Mouse (Mus musculus) testis, adult 2 months (tissue): ENCODE measurements around the gene Aldh1l1.

Experiments used
- CTCF ChIP-seq: fragments of 200-500 bp; IDR thresholded peaks from 2 replicates; pipeline ENCODE4 v1.5.1; 2012; ENCODE audit warnings: low read depth, mild to moderate bottlenecking, inconsistent platforms, low read length, moderate library complexity; ENCODE audit not compliant: control insufficient read depth, insufficient read depth, insufficient replicate concordance
- POLR2A ChIP-seq: fragments of 200-500 bp; IDR thresholded peaks from 2 replicates; pipeline ENCODE4 v1.6.1; 2012; ENCODE audit warnings: low read depth, mild to moderate bottlenecking, inconsistent platforms, low read length, moderate library complexity; ENCODE audit not compliant: control insufficient read depth

DNA sequence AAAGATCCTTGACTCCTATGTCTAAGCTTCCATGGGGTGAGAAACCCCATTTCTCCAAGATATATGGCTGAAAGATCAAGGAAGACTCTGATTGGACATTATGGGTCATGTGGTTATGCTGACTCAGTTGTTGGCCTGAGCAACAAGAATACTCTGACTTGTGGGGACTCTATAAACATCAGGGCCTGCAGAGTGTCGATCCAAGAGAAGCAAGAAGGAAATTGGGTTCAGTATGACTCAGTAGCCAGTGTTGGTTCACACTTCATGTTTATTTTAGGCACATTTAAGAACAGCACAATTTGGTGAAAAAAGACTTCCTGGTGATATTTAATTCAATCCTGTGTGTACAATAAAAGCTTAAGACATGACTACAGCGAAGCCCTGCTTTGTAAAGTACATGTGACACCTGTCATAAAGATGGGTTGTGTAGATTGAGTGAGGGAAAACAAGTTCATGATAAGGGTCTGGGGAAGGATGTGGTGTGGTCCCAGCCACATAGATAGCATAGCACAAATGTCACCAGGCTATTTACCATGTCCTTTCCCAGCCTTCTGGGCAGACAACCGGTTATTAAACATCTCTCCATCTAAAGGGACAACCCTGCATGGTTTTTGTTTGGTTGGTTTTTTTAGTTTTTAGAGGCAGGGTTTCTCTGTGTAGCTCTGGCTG lies 74.3 kb downstream of the Aldh1l1 start:
- TF ChIP-seq CTCF (no peak), POLR2A (no peak)
